Mouse (Mus musculus) embryonic facial prominence, embryonic 12.5 days (tissue): Measurements from ENCODE around the gene Zfp947. TPM values are rescaled to one million over a fixed set of nuclear protein-coding genes. Genes with fewer than 3 reads are reported as not detected.
"Not testable (repeated sequence)": the region's sequence is repeated elsewhere in the genome, so short reads cannot be mapped to it uniquely, and the experiment has no call there.

Experiments
- ATAC-seq: fragments of 200-750 bp; cut with Nextera tagmentation; 2 replicates; pipeline ENCODE4 v1.8.0; 2017; ENCODE audit not compliant: insufficient number of reproducible peaks, insufficient read depth, low FRiP score, low TSS enrichment
- H3K27ac ChIP-seq: fragments of 300-500 bp; sonication (generic); 2 replicates; pipeline ENCODE4 v1.5.1; 2016; ENCODE audit warnings: mild to moderate bottlenecking
- H3K27me3 ChIP-seq: fragments of 300-500 bp; sonication (generic); 2 replicates; pipeline ENCODE4 v1.6.1; 2016; ENCODE audit warnings: mild to moderate bottlenecking, moderate library complexity
- H3K36me3 ChIP-seq: fragments of 300-500 bp; sonication (generic); 2 replicates; pipeline ENCODE4 v1.6.1; 2016; ENCODE audit warnings: mild to moderate bottlenecking
- H3K4me1 ChIP-seq: fragments of 300-500 bp; sonication (generic); 2 replicates; pipeline ENCODE4 v1.6.1; 2016
- H3K4me2 ChIP-seq: fragments of 300-500 bp; sonication (generic); replicated peaks from 2 replicates; pipeline ENCODE4 v1.6.1; 2016; ENCODE audit warnings: mild to moderate bottlenecking, moderate library complexity
- H3K4me3 ChIP-seq: fragments of 300-500 bp; sonication (generic); 2 replicates; pipeline ENCODE4 v1.5.1; 2016; ENCODE audit warnings: mild to moderate bottlenecking
- H3K9ac ChIP-seq: fragments of 300-500 bp; sonication (generic); 2 replicates; pipeline ENCODE4 v1.6.1; 2016; ENCODE audit warnings: mild to moderate bottlenecking, moderate library complexity
- H3K9me3 ChIP-seq: fragments of 300-500 bp; sonication (generic); 2 replicates; pipeline ENCODE4 v1.6.1; 2016; ENCODE audit warnings: mild to moderate bottlenecking, moderate library complexity
- WGBS: fragments of 180-500 bp; shearing (Covaris S2); methylation state at CpG from one replicate; pipeline ENCODE4 v1.1.7; 2016; 5-methylcytosine and 5-hydroxymethylcytosine counted together
- polyA plus RNA-seq: library from polyadenylated mRNA; unstranded; fragments of >200 nt; fragmentation: Nextera tagmentation; extraction: Ambion mirVana; gene quantifications from 2 replicates; pipeline ENCODE4 v1.2.1, GENCODE M21; 2016

The Zfp947 gene
- 2.5 TPM in 2 replicates for polyA plus RNA-seq

GRCm38 (mm10) chr17:22165722-22166294 is at the start of gene Zfp947:
Zfp947 (minus strand) TSS chr17:22166190.
- H3K36me3 ChIP-seq, H3K27me3 ChIP-seq, H3K9me3 ChIP-seq, H3K27ac ChIP-seq, H3K4me1 ChIP-seq: not testable (repeated sequence)
- peak within 1 kb of the TSS; percentile 66 for H3K9ac ChIP-seq
- WGBS = under 1% methylated on average over 16 of the region's 16 CpGs
- peak within 1 kb of the TSS; percentile 51 for H3K4me2 ChIP-seq
- H3K4me3 ChIP-seq = peak within 1 kb of the TSS; percentile 54
- peak; percentile 90 for ATAC-seq

GRCm38 (mm10) chr17:22165304-22165703 is 686 bp downstream of the Zfp947 start:
- H3K4me2 ChIP-seq = peak overlapping the region; percentile 51
- H3K9ac ChIP-seq = peak overlapping the region; percentile 66
- H3K4me1 ChIP-seq, H3K9me3 ChIP-seq, H3K27ac ChIP-seq, H3K27me3 ChIP-seq, H3K36me3 ChIP-seq: not testable (repeated sequence)
- peak overlapping the region; percentile 54 for H3K4me3 ChIP-seq
- 10% methylated on average over 3 of the region's 3 CpGs for WGBS
- ATAC-seq = peak; percentile 64; the same call in 1 of the 2 replicates

- H3K27ac ChIP-seq, H3K27me3 ChIP-seq, H3K9ac ChIP-seq, H3K9me3 ChIP-seq, ATAC-seq, H3K36me3 ChIP-seq, H3K4me3 ChIP-seq, H3K4me1 ChIP-seq, H3K4me2 ChIP-seq: not testable (repeated sequence)
- WGBS = 53% methylated on average over 4 of the region's 4 CpGs
Observed at GRCm38 (mm10) chr17:22153951-22154350, 12.0 kb downstream of the Zfp947 start.

- H3K4me1 ChIP-seq = no peaks in the 10 kb centered on the region
- ATAC-seq = no peak
- no peaks in the 10 kb centered on the region for H3K27me3 ChIP-seq
- H3K4me3 ChIP-seq = no peak overlapping the region
- no peaks in the 10 kb centered on the region for H3K36me3 ChIP-seq
- no peak overlapping the region for H3K27ac ChIP-seq
- H3K4me2 ChIP-seq = no peak overlapping the region
- no peaks in the 10 kb centered on the region for H3K9me3 ChIP-seq
- no peak overlapping the region for H3K9ac ChIP-seq
Observed at GRCm38 (mm10) chr17:22118770-22119169, 47.2 kb downstream of the Zfp947 start.

Other genes with a start within 250 kb of the Zfp947 start
- gene Zfp942, start 203.7 kb downstream of the Zfp947 start, polyA plus RNA-seq = 28.3 and 30.5 TPM in 2 replicates
- gene Zfp943, start 203.6 kb downstream of the Zfp947 start, polyA plus RNA-seq = 20.0 and 22.8 TPM in 2 replicates
- gene Zfp994, start 59.4 kb upstream of the Zfp947 start, polyA plus RNA-seq = 2.4 and 3.0 TPM in 2 replicates
- gene CT030661.1, start 148.6 kb upstream of the Zfp947 start, polyA plus RNA-seq = 11.4 and 12.2 TPM in 2 replicates
- gene Zfp944, start 195.2 kb upstream of the Zfp947 start, polyA plus RNA-seq = 16.3 and 17.1 TPM in 2 replicates
- gene Zfp758, start 195.3 kb upstream of the Zfp947 start, polyA plus RNA-seq = 9.7 and 10.5 TPM in 2 replicates